Mouse (Mus musculus) layer of hippocampus, adult 18-20 months (tissue): ENCODE measurements at regions not wholly inside any gene's neighbourhood (a gene's known extent, or its start where the extent isn't known, plus 50 kb on each side); places are given as distances from the start of the nearest gene placed in this dataset.

Experiments
- DNase-seq, 2 experiments: peaks; one replicate each; pipeline ENCODE4 v3.0.0; 2022; ENCODE audit warnings: low spot score in 2 of 2

DNA sequence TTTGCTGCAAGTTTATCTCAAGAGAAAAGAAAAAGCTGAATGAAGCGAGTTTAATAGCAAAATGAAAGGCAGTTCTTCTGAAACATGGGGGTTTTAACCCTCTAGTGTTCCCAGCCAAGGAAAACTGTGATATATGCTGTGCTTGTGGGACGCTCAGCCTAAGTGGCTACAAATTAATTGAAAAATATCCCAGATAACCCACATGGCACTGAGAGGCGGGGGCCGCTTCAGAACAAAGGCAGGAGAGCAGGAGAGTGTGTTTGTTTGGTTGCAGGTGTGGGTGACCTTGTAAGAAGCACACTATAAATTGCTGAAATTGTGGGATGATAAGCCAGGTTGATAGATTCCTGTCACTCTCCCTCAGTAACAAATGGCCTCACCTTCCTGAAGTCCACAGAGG is 154.7 kb upstream of the Mpped2 start:
- DNase-seq: no peak

- no peak for DNase-seq
These were observed 152.9 kb upstream of the Mpped2 start for GRCm38 (mm10) chr2:106540176-106540575.

DNA sequence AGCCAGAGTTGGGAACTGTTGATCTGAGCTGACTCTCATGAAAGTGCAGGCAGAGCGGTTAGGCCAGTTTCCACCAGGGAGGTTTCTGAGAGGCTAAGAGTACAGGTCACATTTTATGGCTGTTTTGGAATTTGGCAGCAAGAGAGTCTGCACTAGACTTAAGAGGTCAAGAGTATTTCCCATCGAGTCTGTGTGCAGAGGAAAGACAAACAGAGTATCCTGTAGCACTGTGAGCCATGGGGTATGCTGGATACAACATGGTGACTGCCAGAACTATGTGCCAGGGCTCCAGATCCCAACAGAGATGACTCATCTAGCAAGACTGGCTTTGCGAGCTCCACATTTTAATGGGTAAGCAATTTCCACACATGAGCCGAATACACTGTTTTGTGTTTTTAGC is 146.0 kb upstream of the Mpped2 start:
- DNase-seq: peak in 1 of 2 experiments; percentile 39

- DNase-seq: no peak
These were observed 139.4 kb upstream of the Mpped2 start for GRCm38 (mm10) chr2:106553666-106554065.

- no peak for DNase-seq
These were observed 131.4 kb upstream of the Mpped2 start for GRCm38 (mm10) chr2:106561571-106562090.

DNA sequence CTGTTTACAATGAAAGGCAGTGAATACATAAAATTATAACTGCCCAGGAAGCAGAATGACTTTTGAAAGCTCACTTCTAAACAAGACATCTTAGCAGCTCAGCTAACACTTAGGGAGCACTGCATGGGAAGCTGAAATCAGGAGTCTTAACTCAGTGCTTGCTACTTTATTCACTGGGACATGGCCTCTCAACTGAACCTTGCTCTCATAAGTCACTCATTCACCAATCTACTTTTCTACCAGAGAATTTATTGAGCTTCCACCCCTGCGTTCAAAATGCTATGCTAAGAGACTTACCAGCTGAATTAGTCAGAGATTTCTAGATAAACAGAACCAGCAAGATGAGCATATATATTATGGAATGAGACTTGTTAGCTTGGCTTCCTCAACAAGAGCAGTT is 122.8 kb upstream of the Mpped2 start:
- DNase-seq: no peak

DNA sequence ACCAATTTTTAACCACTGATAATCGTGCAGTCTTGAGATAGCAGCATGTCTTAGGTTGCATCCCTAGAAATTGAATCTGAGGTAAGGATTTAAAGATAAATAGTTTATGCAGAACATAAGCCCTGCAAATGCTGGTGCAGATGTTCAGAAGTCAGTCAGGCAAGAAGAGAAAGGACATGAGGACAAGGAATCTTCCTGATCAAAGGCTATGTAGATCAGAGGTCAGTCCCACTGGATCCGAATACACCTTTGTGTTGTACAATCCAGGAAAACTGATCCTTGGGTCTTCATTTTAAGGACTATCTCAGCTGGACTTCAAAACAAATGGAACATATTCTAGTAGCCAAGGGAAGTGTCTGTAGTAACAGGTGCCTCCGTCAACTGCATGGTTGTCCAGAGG is 121.7 kb upstream of the Mpped2 start:
- no peak for DNase-seq

- DNase-seq: peak in 1 of 2 experiments; percentile 16
These were observed 121.2 kb upstream of the Mpped2 start for GRCm38 (mm10) chr2:106571913-106572312.

- DNase-seq: no peak
These were observed 116.2 kb upstream of the Mpped2 start for GRCm38 (mm10) chr2:106576746-106577323.

DNA sequence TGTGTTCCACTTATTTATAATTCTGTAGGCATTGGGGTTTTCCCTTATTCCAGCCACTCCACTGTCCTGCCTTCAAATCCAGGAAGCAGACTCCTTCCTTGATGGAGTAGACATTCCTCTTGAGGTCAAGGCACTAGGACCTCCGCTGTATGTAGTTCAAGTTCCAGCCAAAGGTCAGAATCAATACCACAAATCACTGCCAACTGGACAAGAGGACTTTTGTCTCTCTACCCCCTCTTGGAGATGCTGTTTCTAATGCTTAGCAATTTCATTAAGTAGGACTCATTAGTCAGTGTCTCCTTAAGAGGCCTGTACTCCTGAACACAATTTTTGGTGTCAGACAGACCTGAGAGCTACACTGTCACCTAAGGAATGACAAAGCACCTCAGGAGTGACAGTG is 115.0 kb upstream of the Mpped2 start:
- no peak for DNase-seq

GRCm38 (mm10) chr2:106580663-106581062 is 112.4 kb upstream of the Mpped2 start:
- no peak for DNase-seq

DNA sequence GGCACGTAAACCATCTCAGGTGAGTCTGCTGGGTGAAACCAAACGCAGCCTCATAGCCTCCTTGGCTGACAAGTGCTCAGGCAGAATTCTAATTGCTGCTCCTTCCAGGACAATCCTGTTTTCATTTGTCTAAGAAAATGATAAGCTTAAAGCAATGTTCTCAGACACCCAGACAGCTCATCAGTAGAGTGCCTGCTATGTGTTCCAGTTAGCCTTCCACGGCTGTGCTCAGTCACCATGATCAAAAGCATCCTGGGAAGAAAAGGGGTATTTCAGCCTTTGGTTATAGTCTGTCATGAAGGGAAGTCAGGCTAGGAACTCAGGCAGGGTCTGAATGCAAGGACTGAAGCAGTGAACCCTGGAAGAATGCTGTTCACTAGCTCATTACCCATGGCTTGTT is 71.8 kb upstream of the Mpped2 start:
- DNase-seq: no peak

DNA sequence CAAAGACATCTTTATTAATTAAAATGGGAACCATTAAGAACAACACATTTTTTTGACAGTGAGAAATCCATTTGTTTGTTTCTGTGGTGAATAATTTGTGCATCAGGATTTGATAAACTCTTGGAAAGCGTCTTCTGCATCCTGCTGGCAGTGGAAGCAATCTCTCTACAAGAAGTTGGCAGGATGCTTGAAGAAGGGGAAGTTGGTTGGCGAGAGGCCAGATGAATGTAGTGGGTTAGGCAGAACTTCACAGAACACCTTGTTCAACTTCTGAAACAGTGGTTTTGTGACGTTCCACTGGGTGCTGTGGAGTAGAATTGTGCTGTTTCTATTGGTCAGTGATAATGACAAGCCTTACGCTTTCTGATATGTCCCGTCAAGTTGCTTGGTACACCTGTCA is 70.7 kb upstream of the Mpped2 start:
- DNase-seq: no peak

DNA sequence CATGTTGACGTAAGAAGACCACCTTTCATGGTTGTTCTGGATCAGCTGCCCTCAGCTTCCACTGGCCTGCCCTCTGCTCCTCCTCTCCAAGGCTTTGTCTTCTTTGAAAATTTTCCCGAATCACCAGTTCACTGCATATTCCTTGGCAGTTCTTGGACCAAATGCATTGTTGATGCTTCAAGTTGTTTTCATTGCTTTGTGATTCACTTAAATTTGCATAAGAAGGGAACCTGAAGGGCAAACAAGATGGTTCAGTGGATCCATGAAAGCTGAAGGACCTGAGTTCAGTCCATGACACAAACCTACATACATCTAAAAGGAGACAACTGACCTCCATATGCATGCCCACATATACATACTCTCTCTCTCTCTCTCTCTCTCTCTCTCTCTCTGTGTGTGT is 69.4 kb upstream of the Mpped2 start:
- no peak for DNase-seq

DNA sequence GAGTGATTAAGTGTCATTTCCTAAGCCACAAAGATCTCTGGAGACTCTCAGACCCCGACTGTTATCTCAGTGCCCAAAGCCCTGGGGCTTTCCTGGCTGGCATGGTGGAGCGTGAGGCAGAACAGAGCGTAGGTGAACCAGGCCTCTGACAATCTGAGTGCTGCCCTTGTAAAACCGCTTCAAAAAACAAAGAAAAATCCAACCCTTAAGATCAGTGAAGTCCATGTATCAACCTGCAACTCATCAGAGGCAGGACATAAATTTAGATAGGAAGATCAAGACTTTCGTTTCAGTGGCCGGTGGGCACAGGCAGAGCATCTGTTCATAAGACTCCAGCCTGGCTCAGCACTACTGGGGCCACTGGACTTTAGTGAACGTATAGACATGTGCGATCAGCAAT is 61.1 kb upstream of the Mpped2 start:
- no peak for DNase-seq
